Mouse (Mus musculus): ENCODE results near the gene Tvp23a.

Tvp23a gene

GRCm38 (mm10) chr16:10388634-10389365 is 58.4 kb downstream of the Tvp23a start:
- DNase-seq, result no peak

DNA sequence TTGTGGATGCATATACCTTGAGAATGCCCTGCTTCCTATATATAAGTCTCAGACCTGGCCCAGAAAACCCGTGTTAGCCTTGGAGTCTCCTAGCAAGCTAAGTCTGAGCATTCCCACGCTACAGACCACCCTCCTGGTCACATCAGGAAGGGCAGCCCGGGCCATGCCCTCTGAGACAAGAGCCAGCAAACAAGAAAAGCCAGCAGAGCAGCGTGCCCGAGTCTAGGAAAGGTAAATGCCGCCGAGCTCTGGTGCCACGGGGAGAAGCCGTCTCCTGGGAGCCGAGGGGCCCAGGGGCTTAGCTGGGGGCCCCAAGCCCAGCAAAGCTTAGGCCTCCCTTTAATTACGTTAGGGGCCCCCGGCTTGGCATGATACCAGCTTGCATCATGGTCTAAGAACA is 61.9 kb downstream of the Tvp23a start:
- DNase-seq, result no peak

GRCm38 (mm10) chr16:10384544-10384943 is 62.6 kb downstream of the Tvp23a start:
- DNase-seq, result no peak

DNA sequence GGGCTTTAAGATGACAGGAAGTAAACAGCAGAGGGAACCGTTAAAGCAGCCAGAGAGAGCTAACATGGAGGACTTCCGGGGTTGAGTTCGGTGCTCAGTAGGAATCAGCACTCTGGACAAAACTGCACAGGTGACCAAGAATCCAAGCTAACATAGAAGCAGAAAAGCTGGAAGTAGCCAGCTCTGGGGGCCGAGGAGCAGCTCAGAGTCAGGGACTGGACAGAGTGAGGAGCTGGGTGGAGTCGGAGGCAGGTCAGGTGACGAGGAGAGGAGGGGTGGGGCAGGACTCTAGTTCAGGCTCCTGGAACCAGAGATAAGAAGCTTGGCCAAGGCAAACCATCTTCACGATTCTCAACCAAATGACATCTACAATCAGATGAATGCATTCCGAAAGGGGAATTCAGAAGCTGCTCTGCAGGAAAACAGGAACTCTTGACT is 63.1 kb downstream of the Tvp23a start:
- no peak for DNase-seq

DNA sequence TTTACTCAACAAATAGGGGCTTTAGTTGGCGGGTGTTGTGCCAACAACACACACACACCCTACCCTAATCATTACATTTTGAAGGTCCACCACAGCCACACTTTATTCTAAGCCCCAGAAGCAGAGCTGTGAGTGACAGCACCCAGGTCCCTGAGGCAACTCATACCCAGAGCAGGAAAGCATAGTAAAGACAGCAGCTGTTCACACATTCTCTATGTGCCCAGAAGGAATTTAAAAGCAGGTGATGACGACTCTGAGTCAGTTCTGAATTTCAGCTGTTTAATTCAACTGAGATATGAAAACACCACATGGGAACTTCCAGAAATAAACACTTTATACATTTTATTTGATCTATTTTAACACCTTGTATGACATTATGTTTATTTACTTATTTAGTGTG is 67.6 kb downstream of the Tvp23a start:
- no peak for DNase-seq

DNA sequence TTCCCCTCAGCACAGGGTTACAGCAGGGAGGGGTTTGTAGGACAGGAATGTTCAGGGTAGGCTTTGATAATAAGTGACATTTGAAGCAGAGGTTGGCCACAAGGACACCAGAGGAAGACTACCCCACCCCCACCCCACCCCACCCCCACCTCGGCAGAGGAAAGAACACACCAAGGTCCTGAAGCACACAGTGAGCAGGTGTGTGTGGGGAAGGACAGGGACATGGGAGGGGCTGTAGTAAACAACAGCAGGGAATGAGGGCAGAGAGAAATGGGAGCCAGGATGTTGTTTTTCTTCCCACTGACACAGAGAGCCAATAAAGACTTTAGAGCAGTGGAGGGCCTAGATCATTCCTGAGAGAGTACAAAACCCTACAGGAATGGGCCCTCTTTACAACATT is 69.9 kb downstream of the Tvp23a start:
- DNase-seq, result no peak

DNA sequence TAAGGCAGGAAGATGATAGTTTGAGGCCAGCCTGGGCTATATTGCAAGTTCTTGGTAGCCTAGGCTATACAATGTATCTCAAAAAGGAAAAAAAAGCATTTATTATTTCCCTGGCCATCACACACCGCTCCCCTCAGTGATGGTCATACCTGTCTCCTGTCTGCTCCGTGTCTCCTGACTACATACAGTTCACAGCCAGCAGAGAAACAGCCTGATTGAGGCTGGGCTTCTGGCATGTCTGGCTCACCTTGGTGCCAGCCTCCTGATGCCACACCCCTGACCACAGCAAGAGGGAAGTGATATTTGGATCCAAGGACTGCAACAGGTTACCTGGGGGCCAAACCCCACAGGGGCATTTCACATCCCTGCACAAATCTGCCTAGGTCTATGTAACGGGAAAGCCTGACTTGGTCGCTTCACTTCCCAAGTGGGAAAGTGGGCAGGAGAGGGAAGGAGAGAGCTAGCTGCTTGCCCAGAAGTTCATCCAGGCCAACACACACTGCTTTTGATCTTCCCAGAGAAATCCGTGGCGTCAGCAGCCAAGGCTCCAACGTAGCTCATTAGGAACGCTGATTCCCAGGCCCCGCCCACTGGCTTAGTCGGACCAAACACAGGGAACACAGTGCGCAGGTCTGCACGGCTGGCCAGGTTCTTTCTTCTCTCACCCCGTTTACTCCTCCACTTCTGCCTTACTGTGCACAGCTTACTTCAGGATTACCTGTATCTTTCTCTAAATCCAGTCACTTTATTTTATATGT is 72.7 kb downstream of the Tvp23a start:
- DNase-seq, result no peak

- DNase-seq, result peak; percentile 11
These were observed 74.8 kb downstream of the Tvp23a start for GRCm38 (mm10) chr16:10372372-10372771.

All from kidney, adult 11 months (tissue).